Mouse (Mus musculus) kidney, postnatal 0 days (tissue): ENCODE results near the gene Hivep2. TPM values are rescaled to one million over a fixed set of nuclear protein-coding genes. Genes with fewer than 3 reads are reported as not detected.
A peak's percentile ranks its signal among the peaks of the same experiment; 100 is the strongest.

Source experiments
- ATAC-seq: fragments of 200-750 bp; cut with Nextera tagmentation; replicated peaks from 2 replicates; pipeline ENCODE4 v1.8.0; 2017; ENCODE audit warnings: low read depth, moderate number of reproducible peaks, moderate TSS enrichment, moderate library complexity; ENCODE audit not compliant: low FRiP score
- DNase-seq: peaks from one replicate; pipeline ENCODE4 v3.0.0-alpha.2; 2016; ENCODE audit warnings: low spot score
- H3K27ac ChIP-seq: fragments of 300-500 bp; sonication (generic); 2 replicates; pipeline ENCODE4 v1.5.1; 2014; ENCODE audit warnings: mild to moderate bottlenecking
- H3K27me3 ChIP-seq: fragments of 300-500 bp; sonication (generic); 2 replicates; pipeline ENCODE4 v1.6.1; 2014; ENCODE audit warnings: low read length, mixed read lengths; ENCODE audit not compliant: insufficient read depth
- H3K36me3 ChIP-seq: fragments of 300-500 bp; sonication (generic); 2 replicates; pipeline ENCODE4 v1.6.1; 2014; ENCODE audit warnings: low read length, mixed read lengths; ENCODE audit not compliant: insufficient read depth
- H3K4me1 ChIP-seq: fragments of 300-500 bp; sonication (generic); replicated peaks from 2 replicates; pipeline ENCODE4 v1.6.1; 2014; ENCODE audit warnings: antibody characterized with exemption, low read length, mixed read lengths; ENCODE audit not compliant: insufficient read depth
- H3K4me2 ChIP-seq: fragments of 300-500 bp; sonication (generic); 2 replicates; pipeline ENCODE4 v1.6.1; 2014; ENCODE audit warnings: mild to moderate bottlenecking, low read length, moderate library complexity, mixed read lengths
- H3K4me3 ChIP-seq: fragments of 300-500 bp; sonication (generic); replicated peaks from 2 replicates; pipeline ENCODE4 v1.5.1; 2014; ENCODE audit warnings: low read depth, low read length
- H3K9ac ChIP-seq: fragments of 300-500 bp; sonication (generic); 2 replicates; pipeline ENCODE4 v1.6.1; 2014; ENCODE audit warnings: low read depth, low read length
- H3K9me3 ChIP-seq: fragments of 300-500 bp; sonication (generic); replicated peaks from 2 replicates; pipeline ENCODE4 v1.6.1; 2016; ENCODE audit warnings: low read length, inconsistent platforms, mixed read lengths
- CTCF ChIP-seq: IDR thresholded peaks from 2 replicates; pipeline ENCODE4 v1.5.1; 2016; ENCODE audit warnings: antibody characterized with exemption, low read depth, mild to moderate bottlenecking, moderate library complexity
- WGBS: fragments of 180-500 bp; shearing (Covaris S2); extraction: QIAGEN DNeasy Blood & Tissue Kit; methylation state at CpG from one replicate; pipeline ENCODE4 v1.1.7; 2014; 5-methylcytosine and 5-hydroxymethylcytosine counted together
- polyA plus RNA-seq: library from polyadenylated mRNA; unstranded; fragments of >200 nt; fragmentation: Nextera tagmentation; extraction: Ambion mirVana; gene quantifications from 2 replicates; pipeline ENCODE4 v1.2.1, GENCODE M21; 2015

Gene Hivep2
- polyA plus RNA-seq, 1 experiment from 2014 or later: 3.4 TPM

DNA sequence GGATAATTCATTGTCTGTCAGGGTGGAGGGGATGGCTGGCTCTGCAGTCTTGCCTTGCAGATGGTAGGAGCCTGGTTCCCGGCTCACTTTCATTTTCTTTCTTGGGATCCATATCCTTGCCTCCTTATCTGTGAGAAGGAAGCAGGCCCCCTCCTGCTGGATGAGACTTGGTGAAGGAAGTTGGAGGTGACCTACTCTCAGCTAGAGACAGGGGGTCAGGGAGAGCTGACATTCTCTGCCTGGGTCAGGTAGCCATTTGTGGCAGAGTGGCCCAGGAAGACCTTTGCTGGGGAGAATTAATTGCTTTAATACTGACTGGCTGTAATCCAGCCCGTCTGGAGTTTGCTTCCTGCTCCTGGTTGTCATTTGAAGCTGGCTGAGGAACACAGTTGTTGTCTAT lies 81.8 kb downstream of the Hivep2 start:
- H3K36me3 ChIP-seq: no peaks in the 10 kb centered on the region
- 14% methylated on average over 2 of the region's 2 CpGs for WGBS
- H3K4me2 ChIP-seq: no peak overlapping the region
- H3K27ac ChIP-seq: no peak overlapping the region
- H3K4me1 ChIP-seq: peaks cover 21% of the 10 kb centered on the region; the same call in 1 of the 2 replicates
- no peaks in the 10 kb centered on the region for H3K27me3 ChIP-seq
- no peak for TF ChIP-seq CTCF
- H3K9ac ChIP-seq: no peak overlapping the region
- H3K9me3 ChIP-seq: no peaks in the 10 kb centered on the region
- DNase-seq (peak; percentile 56), ATAC-seq (0 out of 2 replicates have a peak, but pooled peaks have one; percentile 23)
- H3K4me3 ChIP-seq: no peak overlapping the region

DNA sequence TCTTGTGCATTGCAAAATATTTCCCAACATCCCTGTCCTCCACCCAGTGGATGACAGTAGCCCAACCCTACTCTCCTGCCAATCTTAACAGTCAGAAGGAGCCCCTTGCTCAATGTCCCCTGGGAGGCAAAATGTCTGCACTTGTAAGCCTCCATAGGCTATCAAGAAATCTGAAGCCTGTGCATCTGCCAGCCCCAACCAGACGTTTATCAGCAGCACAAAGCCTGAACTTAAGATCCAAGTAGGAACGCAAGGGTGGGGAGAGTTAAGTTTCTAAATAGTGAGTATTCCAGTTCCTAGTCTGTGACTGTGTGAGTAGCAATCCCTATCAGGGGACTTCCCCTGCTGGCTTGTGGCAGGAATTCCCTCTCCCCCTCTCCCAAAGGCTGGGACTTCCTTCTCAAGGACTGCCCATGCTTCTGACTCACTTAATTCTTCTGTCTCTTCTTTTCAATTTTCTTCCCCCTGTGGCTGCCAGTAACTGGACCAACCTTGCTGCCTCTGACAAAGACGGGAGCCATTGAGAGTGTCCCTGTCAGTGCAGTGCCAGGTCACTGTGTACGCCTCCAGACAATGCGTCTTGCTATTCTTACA lies 82.5 kb downstream of the Hivep2 start:
- no peak overlapping the region for H3K27ac ChIP-seq
- no peak for TF ChIP-seq CTCF
- no peaks in the 10 kb centered on the region for H3K9me3 ChIP-seq
- 55% methylated on average over 5 of the region's 5 CpGs for WGBS
- H3K27me3 ChIP-seq: no peaks in the 10 kb centered on the region
- 0 out of 2 replicates have a peak, but pooled peaks have one; percentile 12 for ATAC-seq
- peak; percentile 58 for DNase-seq
- H3K36me3 ChIP-seq: no peaks in the 10 kb centered on the region
- no peak overlapping the region for H3K4me3 ChIP-seq
- peaks cover 21% of the 10 kb centered on the region; the same call in 1 of the 2 replicates for H3K4me1 ChIP-seq
- H3K9ac ChIP-seq: no peak overlapping the region
- H3K4me2 ChIP-seq: no peak overlapping the region

DNA sequence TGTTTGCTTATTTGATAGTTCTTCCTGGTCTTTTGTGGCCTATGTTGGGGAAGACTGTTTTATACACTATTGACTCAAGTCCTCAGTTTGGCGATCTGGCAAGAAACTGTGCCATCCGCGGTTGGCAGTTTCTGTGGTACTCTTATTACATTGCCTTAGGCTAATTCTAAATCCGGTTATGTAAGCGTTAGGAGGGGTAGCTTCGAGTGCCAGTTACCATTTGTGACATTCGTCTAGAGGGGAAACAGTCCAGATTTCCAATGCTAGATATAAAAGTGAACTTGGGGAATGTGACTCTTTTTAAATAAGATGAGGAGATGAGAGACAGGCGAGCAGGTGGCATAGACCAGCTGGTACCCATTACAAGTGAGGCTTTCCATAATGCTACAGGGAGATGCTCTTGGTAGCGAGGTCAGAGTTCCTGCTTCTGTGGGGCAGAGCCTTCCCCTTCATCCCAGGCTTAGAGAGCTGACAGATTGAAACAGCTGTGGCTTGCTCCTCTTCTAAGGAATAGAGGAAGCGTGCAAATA lies 83.1 kb downstream of the Hivep2 start:
- DNase-seq: no peak
- no peaks in the 10 kb centered on the region for H3K36me3 ChIP-seq
- no peak for ATAC-seq
- no peak overlapping the region for H3K9ac ChIP-seq
- TF ChIP-seq CTCF: no peak
- H3K9me3 ChIP-seq: no peaks in the 10 kb centered on the region
- H3K4me1 ChIP-seq: peaks cover 19% of the 10 kb centered on the region; the same call in 1 of the 2 replicates
- no peak overlapping the region for H3K4me3 ChIP-seq
- WGBS: 68% methylated on average over 10 of the region's 10 CpGs
- H3K27ac ChIP-seq: no peak overlapping the region
- H3K27me3 ChIP-seq: no peaks in the 10 kb centered on the region
- H3K4me2 ChIP-seq: no peak overlapping the region

DNA sequence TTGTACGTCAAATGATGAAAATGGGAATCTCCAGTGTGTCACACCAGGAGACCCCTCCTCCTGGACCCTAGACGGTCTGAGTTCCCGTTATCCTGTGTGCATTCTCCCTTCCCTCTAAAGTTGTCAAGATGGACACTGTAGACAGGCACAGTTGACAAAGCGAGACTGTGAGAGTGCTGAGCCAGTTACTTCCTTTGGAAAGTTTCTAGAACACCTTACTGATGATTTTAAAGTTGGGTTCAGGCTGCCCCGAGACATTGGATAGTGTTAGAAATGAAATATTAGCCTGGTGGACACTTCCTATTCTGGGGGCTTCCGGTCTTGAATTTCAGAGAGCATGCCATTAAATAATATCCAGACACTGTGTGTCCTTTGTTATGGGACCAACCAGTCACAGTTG lies 83.8 kb downstream of the Hivep2 start:
- no peaks in the 10 kb centered on the region for H3K27me3 ChIP-seq
- whole genome bisulfite sequencing: 75% methylated on average over 6 of the region's 6 CpGs
- no peak for TF ChIP-seq CTCF

DNA sequence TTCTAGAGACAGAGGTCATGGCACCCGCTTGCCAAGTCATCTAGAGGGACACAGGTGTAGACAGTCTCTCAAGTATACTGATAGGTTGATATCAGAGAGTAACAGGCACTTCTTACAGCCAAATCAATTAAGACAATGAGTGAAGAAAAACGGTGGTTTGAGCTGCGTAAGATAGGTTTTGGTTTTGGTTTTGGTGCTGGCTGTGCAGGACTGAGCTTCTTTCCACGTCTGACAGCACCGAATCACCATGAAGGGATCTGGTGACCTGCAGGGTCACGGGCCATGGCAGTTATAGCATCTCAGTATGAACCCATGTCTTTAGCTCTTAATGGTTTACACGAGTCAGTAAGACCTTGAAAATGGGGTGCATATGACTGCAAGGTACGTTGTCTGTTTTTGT lies 84.7 kb downstream of the Hivep2 start:
- Histone ChIP-seq H3K4me3 (no peak overlapping the region), H3K36me3 (no peaks in the 10 kb centered on the region), H3K4me2 (no peak overlapping the region), H3K9ac (no peak overlapping the region), H3K9me3 (no peaks in the 10 kb centered on the region), H3K27me3 (no peaks in the 10 kb centered on the region), H3K27ac (no peak overlapping the region), H3K4me1 (peaks cover 20% of the 10 kb centered on the region; the same call in 1 of the 2 replicates)
- no peak for TF ChIP-seq CTCF
- 93% methylated on average over 8 of the region's 8 CpGs for WGBS
- ATAC-seq: no peak
- DNase-seq: no peak

More for the DNA sequence above, 83.8 kb downstream of the Hivep2 start:
- Histone ChIP-seq H3K9ac (no peak overlapping the region), H3K36me3 (no peaks in the 10 kb centered on the region), H3K4me3 (no peak overlapping the region), H3K9me3 (no peaks in the 10 kb centered on the region), H3K27ac (no peak overlapping the region), H3K4me2 (no peak overlapping the region), H3K4me1 (peaks cover 18% of the 10 kb centered on the region; the same call in 1 of the 2 replicates)
- no peak for DNase-seq
- ATAC-seq: no peak

DNA sequence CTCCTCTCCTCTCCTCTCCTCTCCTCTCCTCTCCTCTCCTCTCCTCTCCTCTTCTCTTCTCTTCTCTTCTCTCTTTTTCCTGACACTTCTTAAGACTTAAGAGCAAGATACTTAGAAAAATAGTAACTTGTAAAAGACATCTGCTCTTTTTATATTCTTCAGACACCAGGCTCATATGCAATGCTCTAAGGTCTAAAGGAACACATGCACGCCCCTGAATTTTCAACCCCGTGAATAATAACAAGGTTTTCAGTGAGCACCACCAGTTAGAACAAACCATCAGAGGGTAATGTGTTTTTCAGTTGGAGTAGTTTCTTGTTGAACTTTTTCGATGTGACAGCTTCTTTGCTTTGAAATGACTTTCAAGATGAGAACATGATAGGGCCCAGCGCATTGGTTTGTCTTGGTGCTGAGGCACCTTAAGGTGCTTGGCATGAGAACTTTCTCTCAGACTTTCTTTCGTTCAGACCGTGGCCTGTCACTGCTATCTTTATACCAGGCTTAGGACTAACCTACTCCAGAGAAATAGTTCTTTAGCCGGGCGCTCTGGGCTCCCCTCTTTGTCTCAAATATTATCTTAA lies 86.3 kb downstream of the Hivep2 start:
- no peaks in the 10 kb centered on the region for H3K27me3 ChIP-seq
- ATAC-seq: no peak
- WGBS: 91% methylated on average over 8 of the region's 8 CpGs
- TF ChIP-seq CTCF: no peak
- no peak overlapping the region for H3K4me3 ChIP-seq
- DNase-seq: no peak
- no peak overlapping the region for H3K4me2 ChIP-seq
- no peaks in the 10 kb centered on the region for H3K9me3 ChIP-seq
- H3K27ac ChIP-seq: no peak overlapping the region
- peaks cover 25% of the 10 kb centered on the region for H3K4me1 ChIP-seq
- H3K9ac ChIP-seq: no peak overlapping the region
- H3K36me3 ChIP-seq: no peaks in the 10 kb centered on the region
